Mouse (Mus musculus) neural tube, embryonic 14.5 days (tissue): ENCODE data around the gene 1700012B07Rik. TPM values are rescaled to one million over a fixed set of nuclear protein-coding genes. Genes with fewer than 3 reads are reported as not detected.

ENCODE experiments used
- ATAC-seq: fragments of 200-750 bp; cut with Nextera tagmentation; 2 replicates; pipeline ENCODE4 v1.8.0; 2017; ENCODE audit warnings: low read depth, mild to moderate bottlenecking, moderate TSS enrichment, moderate library complexity
- H3K27ac ChIP-seq: fragments of 300-500 bp; sonication (generic); 2 replicates; pipeline ENCODE4 v1.5.1; 2014; ENCODE audit warnings: low read depth, mild to moderate bottlenecking, control low read depth, low read length, moderate library complexity, mixed read lengths
- H3K27me3 ChIP-seq: fragments of 300-500 bp; sonication (generic); 2 replicates; pipeline ENCODE4 v1.6.1; 2014; ENCODE audit warnings: low read length; ENCODE audit not compliant: control insufficient read depth, insufficient read depth
- H3K36me3 ChIP-seq: fragments of 300-500 bp; sonication (generic); 2 replicates; pipeline ENCODE4 v1.6.1; 2014; ENCODE audit warnings: low read length, mixed read lengths; ENCODE audit not compliant: control insufficient read depth, insufficient read depth
- H3K4me1 ChIP-seq: fragments of 300-500 bp; sonication (generic); 2 replicates; pipeline ENCODE4 v1.6.1; 2014; ENCODE audit warnings: low read length; ENCODE audit not compliant: control insufficient read depth, insufficient read depth
- H3K4me2 ChIP-seq: fragments of 300-500 bp; sonication (generic); 2 replicates; pipeline ENCODE4 v1.6.1; 2014; ENCODE audit warnings: mild to moderate bottlenecking, low read depth, low read length, control low read depth
- H3K4me3 ChIP-seq: fragments of 300-500 bp; sonication (generic); 2 replicates; pipeline ENCODE4 v1.5.1; 2014; ENCODE audit warnings: low read depth, low read length, control low read depth, mixed read lengths
- H3K9ac ChIP-seq: fragments of 300-500 bp; sonication (generic); replicated peaks from 2 replicates; pipeline ENCODE4 v1.6.1; 2014; ENCODE audit warnings: low read depth, mild to moderate bottlenecking, control low read depth, low read length, mixed read lengths
- H3K9me3 ChIP-seq: fragments of 300-500 bp; sonication (generic); 2 replicates; pipeline ENCODE4 v1.6.1; 2016; ENCODE audit warnings: low read length; ENCODE audit not compliant: control insufficient read depth
- WGBS: fragments of 180-500 bp; shearing (Covaris S2); extraction: QIAGEN DNeasy Blood & Tissue Kit; methylation state at CpG from one replicate; pipeline ENCODE4 v1.1.7; 2014; 5-methylcytosine and 5-hydroxymethylcytosine counted together
- polyA plus RNA-seq: library from polyadenylated mRNA; unstranded; fragments of >200 nt; fragmentation: Nextera tagmentation; extraction: Ambion mirVana; gene quantifications from 2 replicates; pipeline ENCODE4 v1.2.1, GENCODE M21; 2014

The 1700012B07Rik gene
- polyA plus RNA-seq, 1 experiment from 2014 or later = not detected

DNA sequence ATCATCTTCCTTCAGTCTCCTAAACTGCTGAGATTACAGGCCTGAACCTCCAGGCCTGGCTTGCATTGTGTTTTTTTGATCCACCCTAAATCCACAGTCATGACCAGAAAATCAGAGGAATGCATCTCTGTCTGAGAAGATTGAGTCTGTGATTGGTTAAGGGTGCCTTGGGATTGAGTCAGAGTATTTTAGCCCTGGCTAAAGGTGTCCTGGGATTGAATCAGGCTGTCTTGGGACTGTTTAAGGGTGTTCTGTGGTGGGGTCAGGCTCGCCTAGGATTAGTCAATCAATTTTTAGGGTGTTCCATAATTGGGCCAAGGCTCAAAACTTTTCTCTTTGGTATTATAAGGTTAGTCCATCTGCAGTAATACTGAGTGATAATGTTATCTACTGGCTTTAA lies 10.9 kb downstream of the 1700012B07Rik start:
- WGBS = 73% methylated on average over 1 of the region's 1 CpGs
- Histone ChIP-seq H3K27me3 (no peaks in the 10 kb centered on the region), H3K9ac (no peak overlapping the region), H3K4me1 (no peaks in the 10 kb centered on the region), H3K4me3 (no peak overlapping the region), H3K27ac (no peak overlapping the region), H3K36me3 (no peaks in the 10 kb centered on the region), H3K9me3 (no peaks in the 10 kb centered on the region), H3K4me2 (no peak overlapping the region)
- ATAC-seq = no peak

DNA sequence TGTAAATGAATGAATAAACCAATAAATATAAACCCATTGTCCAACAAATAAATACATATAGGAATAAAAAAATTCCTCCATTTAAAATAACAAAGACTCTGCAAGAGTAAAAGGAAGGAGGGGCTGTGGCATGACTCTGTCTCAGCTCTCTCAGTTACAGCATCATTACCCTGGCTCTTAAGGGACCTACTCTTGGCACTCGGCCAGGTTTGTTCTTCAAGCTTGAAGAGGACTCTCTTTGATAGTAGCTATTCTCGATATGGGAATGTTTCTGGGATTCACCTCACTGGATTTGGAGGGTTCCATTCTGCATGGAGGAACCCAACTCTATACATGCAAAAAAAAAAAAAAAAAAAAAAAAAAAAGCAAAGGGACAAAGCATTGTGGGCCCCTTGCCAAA lies 16.1 kb downstream of the 1700012B07Rik start:
- H3K4me1 ChIP-seq = no peaks in the 10 kb centered on the region
- H3K4me2 ChIP-seq = no peak overlapping the region
- H3K36me3 ChIP-seq = no peaks in the 10 kb centered on the region
- no peak overlapping the region for H3K9ac ChIP-seq
- H3K9me3 ChIP-seq = no peaks in the 10 kb centered on the region
- no peak overlapping the region for H3K4me3 ChIP-seq
- H3K27ac ChIP-seq = no peak overlapping the region
- WGBS = 73% methylated on average over 2 of the region's 2 CpGs
- H3K27me3 ChIP-seq = no peaks in the 10 kb centered on the region
- ATAC-seq = no peak

DNA sequence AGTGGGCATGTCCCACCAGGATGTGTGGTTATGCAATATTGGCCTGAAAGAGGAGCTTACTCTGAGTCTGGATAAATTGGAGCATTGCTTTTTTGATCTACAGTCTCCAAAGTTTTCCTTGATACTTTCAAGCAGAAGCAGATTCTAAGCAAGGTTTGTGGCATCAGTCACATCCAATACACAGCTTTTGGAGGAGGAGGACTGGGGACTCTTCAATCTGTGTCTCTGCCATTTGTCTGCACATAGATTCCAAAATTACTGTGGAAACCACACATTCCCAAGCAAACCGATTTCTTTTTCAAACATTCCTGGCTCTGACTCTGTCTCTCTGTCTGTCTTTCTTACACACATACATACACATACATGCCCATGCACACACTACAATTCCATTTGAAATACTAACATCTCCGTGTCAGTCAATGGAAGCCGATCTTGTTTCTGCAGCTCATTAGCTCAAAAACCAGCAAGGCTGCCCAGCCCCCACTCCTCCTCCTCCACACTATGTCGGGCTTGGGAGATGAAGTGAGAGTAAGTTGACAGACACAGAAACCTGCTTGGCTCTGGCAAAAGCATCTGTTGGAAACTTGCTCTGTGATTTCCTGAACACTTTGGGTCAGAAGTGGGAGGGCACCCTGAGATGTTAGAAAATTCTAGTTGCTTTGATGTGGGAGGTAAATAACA lies 18.5 kb downstream of the 1700012B07Rik start:
- 78% methylated on average over 4 of the region's 4 CpGs for WGBS
- Histone ChIP-seq H3K4me2 (no peak overlapping the region), H3K4me1 (no peaks in the 10 kb centered on the region), H3K36me3 (no peaks in the 10 kb centered on the region), H3K27ac (no peak overlapping the region), H3K4me3 (no peak overlapping the region), H3K9ac (no peak overlapping the region), H3K27me3 (no peaks in the 10 kb centered on the region), H3K9me3 (no peaks in the 10 kb centered on the region)
- ATAC-seq = no peak

DNA sequence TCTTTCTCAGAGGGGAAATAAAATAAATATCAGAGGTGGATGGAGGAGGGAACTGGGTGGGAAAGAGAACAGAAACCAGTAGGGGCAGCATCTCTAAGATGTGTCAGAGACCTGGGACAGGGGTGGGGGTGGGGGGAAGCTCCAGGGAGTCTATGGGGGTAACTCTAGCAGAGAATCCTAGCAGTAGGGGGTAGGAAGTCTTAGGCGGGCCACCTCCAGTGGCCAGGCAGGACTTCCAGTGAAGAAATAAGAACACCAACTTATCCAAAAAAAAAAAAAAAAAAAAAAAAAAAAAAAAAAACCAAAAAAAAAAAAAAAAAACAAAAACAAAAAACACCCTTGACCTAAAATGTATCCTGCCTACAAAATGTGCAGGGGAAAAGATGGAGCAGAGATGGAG lies 26.3 kb downstream of the 1700012B07Rik start:
- Histone ChIP-seq H3K27me3 (no peaks in the 10 kb centered on the region), H3K4me2 (no peak overlapping the region), H3K27ac (no peak overlapping the region), H3K9me3 (no peaks in the 10 kb centered on the region), H3K4me1 (no peaks in the 10 kb centered on the region), H3K36me3 (no peaks in the 10 kb centered on the region), H3K4me3 (no peak overlapping the region), H3K9ac (no peak overlapping the region)
- 76% methylated on average over 1 of the region's 1 CpGs for WGBS
- no peak for ATAC-seq

DNA sequence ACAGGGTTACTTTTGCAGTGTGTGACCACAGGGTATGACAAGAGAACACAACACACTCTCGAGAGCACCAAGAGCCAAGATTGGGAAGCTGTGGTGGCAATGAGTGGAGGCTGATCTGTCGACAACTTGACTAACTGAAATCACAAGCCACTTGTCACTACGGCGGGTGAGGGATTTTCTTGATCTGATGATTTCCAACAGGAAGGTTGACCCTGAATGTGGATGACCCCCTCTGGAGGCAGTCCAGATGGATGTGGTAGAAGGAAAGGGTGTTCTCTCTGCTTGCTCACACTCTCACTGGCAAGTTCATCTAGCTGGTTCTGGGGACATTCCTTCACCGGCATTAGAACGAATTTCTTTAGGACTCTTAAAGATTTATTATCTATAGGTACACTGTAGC lies 30.3 kb downstream of the 1700012B07Rik start:
- no peaks in the 10 kb centered on the region for H3K4me1 ChIP-seq
- H3K9ac ChIP-seq = no peak overlapping the region
- no peaks in the 10 kb centered on the region for H3K27me3 ChIP-seq
- no peak overlapping the region for H3K27ac ChIP-seq
- no peaks in the 10 kb centered on the region for H3K9me3 ChIP-seq
- no peak for ATAC-seq
- 88% methylated on average over 6 of the region's 6 CpGs for WGBS
- H3K4me3 ChIP-seq = no peak overlapping the region
- no peak overlapping the region for H3K4me2 ChIP-seq
- no peaks in the 10 kb centered on the region for H3K36me3 ChIP-seq

DNA sequence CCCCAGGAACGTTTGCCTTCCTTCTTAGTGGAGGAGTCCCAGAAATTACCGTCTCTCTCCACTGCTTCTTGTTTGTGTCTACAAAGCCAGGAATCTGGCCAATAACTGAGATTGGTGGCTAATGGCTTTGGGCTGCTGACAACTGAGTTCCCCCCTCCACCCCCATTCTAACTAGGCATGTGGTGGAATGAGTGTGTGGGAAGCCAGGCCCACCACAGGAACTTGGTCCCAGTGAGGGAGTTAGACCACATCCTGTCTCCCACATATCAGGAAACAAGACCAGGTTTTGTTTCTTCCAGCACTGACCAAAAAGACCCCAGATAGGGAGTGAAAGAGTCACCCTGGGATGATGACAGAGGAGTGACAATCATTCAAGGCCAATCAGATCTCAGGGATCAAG lies 32.3 kb downstream of the 1700012B07Rik start:
- H3K4me3 ChIP-seq = no peak overlapping the region
- no peaks in the 10 kb centered on the region for H3K36me3 ChIP-seq
- H3K27me3 ChIP-seq = no peaks in the 10 kb centered on the region
- no peaks in the 10 kb centered on the region for H3K9me3 ChIP-seq
- ATAC-seq = no peak
- WGBS = 84% methylated on average over 2 of the region's 2 CpGs
- H3K4me2 ChIP-seq = no peak overlapping the region
- H3K9ac ChIP-seq = no peak overlapping the region
- H3K27ac ChIP-seq = no peak overlapping the region
- no peaks in the 10 kb centered on the region for H3K4me1 ChIP-seq

DNA sequence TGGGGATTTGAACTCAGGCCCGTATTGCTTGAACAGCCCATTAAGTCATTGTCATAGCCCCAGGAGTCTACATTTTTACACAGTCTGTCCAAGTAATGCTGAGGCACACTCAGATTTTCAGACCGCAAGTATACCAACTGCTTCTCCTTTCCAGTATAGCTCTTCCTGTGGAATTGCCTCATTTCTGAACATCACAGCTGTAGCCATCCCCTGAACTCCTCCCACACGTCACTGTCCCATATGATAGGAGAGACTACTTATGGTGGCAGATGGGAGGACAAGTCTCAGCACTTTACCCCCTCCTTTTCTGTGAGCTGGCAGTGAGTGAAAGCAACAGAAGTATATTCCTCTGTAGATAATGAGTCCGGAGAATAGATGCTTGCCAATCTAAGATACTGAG lies 34.3 kb downstream of the 1700012B07Rik start:
- no peak overlapping the region for H3K27ac ChIP-seq
- no peak for ATAC-seq
- H3K9ac ChIP-seq = no peak overlapping the region
- H3K4me3 ChIP-seq = no peak overlapping the region
- H3K9me3 ChIP-seq = no peaks in the 10 kb centered on the region
- no peaks in the 10 kb centered on the region for H3K36me3 ChIP-seq
- no peaks in the 10 kb centered on the region for H3K27me3 ChIP-seq
- 88% methylated on average over 4 of the region's 4 CpGs for WGBS
- H3K4me2 ChIP-seq = no peak overlapping the region
- H3K4me1 ChIP-seq = no peaks in the 10 kb centered on the region

DNA sequence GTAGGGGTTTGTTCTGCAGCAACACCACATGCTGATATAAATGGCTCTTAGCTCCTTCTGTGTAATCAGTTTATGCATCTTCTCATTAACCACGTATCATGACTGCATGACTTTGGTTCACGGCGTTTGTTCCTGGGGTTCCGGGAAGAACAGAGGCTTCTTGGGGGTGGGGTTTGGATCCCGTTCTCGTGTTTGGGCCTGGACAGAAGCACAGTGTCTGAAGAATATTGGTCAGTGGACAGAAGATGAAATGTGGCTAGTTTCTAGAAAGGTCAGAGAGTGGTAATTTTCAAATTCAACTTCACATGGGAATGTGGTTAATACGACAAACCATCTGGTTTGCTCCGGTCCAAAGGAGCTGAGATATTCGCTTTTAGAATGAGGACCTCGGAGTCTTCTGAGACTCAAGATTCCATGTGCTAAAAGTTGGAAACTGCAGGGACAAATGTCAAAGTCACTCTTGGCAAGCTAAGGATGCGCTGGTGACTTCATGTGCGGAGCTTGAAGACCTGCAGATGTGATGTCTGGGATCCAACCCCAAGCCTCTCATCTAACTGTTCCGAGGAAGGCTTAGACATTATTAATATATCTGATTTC lies 35.3 kb downstream of the 1700012B07Rik start:
- no peaks in the 10 kb centered on the region for H3K9me3 ChIP-seq
- H3K4me3 ChIP-seq = no peak overlapping the region
- H3K36me3 ChIP-seq = no peaks in the 10 kb centered on the region
- no peak overlapping the region for H3K27ac ChIP-seq
- WGBS = 91% methylated on average over 13 of the region's 13 CpGs
- no peak overlapping the region for H3K4me2 ChIP-seq
- no peaks in the 10 kb centered on the region for H3K27me3 ChIP-seq
- H3K4me1 ChIP-seq = no peaks in the 10 kb centered on the region
- no peak for ATAC-seq
- no peak overlapping the region for H3K9ac ChIP-seq

GRCm38 (mm10) chr11:109791965-109792364 lies 35.9 kb downstream of the 1700012B07Rik start:
- no peak for ATAC-seq
- H3K9me3 ChIP-seq = no peaks in the 10 kb centered on the region
- 90% methylated on average over 2 of the region's 2 CpGs for WGBS

More at GRCm38 (mm10) chr11:109791965-109792364, 35.9 kb downstream of the 1700012B07Rik start:
- Histone ChIP-seq H3K4me2 (no peak overlapping the region), H3K4me3 (no peak overlapping the region), H3K9ac (no peak overlapping the region), H3K4me1 (no peaks in the 10 kb centered on the region), H3K36me3 (no peaks in the 10 kb centered on the region), H3K27ac (no peak overlapping the region), H3K27me3 (no peaks in the 10 kb centered on the region)
